Mouse (Mus musculus) G1E (cell line): ENCODE measurements at regions not wholly inside any gene's neighbourhood (a gene's known extent, or its start where the extent isn't known, plus 50 kb on each side); places are given as distances from the start of the nearest gene placed in this dataset.

ENCODE experiments used
- CTCF ChIP-seq: IDR thresholded peaks from 2 replicates; pipeline ENCODE4 v1.5.1; 2012; ENCODE audit warnings: low read depth, low read length, inconsistent platforms, mixed read lengths
- GATA1 ChIP-seq: IDR thresholded peaks from 2 replicates; pipeline ENCODE4 v1.6.1; 2012; ENCODE audit warnings: borderline replicate concordance, low read length, inconsistent platforms, mixed read lengths
- GATA2 ChIP-seq: IDR thresholded peaks from 2 replicates; pipeline ENCODE4 v1.6.1; 2012; ENCODE audit warnings: low read depth, low read length, inconsistent platforms, borderline replicate concordance
- POLR2AphosphoS5 ChIP-seq: IDR thresholded peaks from 2 replicates; pipeline ENCODE4 v1.6.1; 2012; ENCODE audit warnings: low read depth, low read length, inconsistent platforms; ENCODE audit not compliant: insufficient replicate concordance

- TF ChIP-seq CTCF = no peak
- no peak for TF ChIP-seq GATA2
- no peak for TF ChIP-seq GATA1
- TF ChIP-seq POLR2AphosphoS5 = no peak
These were observed 142.7 kb downstream of the Tex36 start for GRCm38 (mm10) chr7:133459306-133459705.
